Mouse (Mus musculus): ENCODE measurements around the gene Rpusd3. TPM values are rescaled to one million over a fixed set of nuclear protein-coding genes. Genes with fewer than 3 reads are reported as not detected.

Gene Rpusd3
- polyA plus RNA-seq (2012; rRNA removed) = 27.6 and 50.7 TPM in 2 replicates

DNA sequence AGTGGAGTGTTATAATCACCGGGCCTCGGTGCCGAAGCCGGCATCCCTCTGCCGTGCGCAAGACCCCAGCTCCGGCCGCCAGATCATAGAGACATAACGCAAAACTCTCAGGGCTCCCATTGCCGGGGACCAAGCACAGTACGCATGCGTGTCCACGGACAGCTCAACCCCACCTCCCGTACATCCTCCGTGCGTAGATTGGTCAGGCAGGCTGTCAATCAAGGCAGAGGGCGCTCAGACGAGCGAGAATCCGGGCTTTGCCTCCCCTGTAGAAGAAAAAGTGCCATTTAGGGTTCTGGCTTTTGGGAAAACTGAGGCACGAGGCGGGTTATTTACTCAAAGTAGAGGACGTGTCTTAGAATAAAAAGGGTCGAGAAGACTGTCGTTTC is at the start of gene Rpusd3:
TSS of gene Rpusd3 (minus strand) at position 142 of the 389 bp plus-strand sequence.
- peak; percentile 99 for DNase-seq (ENCODE audit: low read depth)
- TF ChIP-seq POLR2A (IDR thresholded peaks at IDR 0.05; ENCODE audit: borderline replicate concordance, extremely low read depth, insufficient read depth, insufficient read length, poor library complexity, severe bottlenecking) = peak; percentile 68; the same call in 1 of the 2 replicates
- no peak for TF ChIP-seq CTCF (IDR thresholded peaks at IDR 0.05; ENCODE audit: borderline replicate concordance, extremely low read depth, insufficient read depth, insufficient read length)

DNA sequence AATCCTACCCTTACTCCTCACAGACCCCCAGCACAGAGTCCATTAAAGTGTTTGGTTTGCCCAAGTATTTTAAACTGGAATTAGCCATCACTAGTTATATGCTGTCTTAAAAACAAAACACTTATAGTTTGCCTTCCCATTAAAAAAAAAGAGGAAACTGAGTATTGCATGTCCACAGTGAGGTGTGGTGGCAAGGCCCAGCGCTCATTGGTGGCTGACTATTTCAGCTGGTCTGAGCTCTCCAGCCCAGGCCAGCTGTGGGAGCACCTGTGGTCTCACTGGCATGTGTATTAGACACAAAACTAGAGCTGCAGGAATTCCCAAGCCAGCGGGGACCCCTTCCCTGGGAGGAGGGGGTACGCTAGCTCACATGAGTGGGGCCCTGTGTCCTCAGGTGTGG is 49.4 kb upstream of the Rpusd3 start:
- TF ChIP-seq POLR2A (IDR thresholded peaks at IDR 0.05; ENCODE audit: borderline replicate concordance, extremely low read depth, insufficient read depth, insufficient read length, poor library complexity, severe bottlenecking) (no peak), CTCF (IDR thresholded peaks at IDR 0.05; ENCODE audit: borderline replicate concordance, extremely low read depth, insufficient read depth, insufficient read length) (no peak)
- no peak for DNase-seq (ENCODE audit: low read depth)

DNA sequence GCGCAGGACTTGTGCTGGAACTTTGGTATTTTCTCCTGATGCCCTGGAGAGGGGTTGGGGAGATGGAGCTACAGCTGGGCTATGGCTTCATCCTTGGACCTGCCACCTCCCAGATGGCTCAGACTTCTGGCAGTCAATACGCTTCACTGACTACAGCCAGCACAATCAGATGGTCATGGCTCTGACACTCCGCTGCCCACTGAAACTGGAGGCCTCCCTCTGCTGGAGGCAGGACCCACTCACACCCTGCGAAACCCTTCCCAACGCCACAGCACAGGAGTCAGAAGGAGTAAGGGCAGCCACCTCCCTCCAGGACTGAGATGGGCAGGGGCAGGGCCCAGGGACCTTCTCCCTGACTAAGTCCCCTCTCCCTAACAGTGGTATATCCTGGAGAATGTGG is 46.5 kb upstream of the Rpusd3 start:
- TF ChIP-seq POLR2A (IDR thresholded peaks at IDR 0.05; ENCODE audit: borderline replicate concordance, extremely low read depth, insufficient read depth, insufficient read length, poor library complexity, severe bottlenecking) (no peak), CTCF (IDR thresholded peaks at IDR 0.05; ENCODE audit: borderline replicate concordance, extremely low read depth, insufficient read depth, insufficient read length) (peak; percentile 33; the same call in 1 of the 2 replicates)
- no peak for DNase-seq (ENCODE audit: low read depth)

DNA sequence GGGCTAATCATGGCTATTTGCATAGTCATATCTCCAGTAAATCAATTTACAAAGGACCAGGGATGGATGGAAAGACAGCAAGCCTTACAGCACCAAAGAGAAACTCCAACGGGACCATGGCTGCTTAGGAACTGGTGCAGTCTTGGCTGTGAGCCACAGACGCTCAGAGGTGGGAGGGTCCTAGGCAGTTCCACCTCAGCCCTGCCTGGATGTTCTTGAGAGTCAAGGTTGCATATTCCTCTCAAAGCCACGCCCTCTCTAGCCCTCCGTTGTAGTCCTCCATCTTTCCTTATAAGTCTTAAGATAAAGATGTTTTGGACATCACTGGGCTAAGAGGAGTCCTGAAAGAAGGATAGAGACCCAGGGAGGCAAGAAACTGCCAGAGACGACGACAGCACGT is 44.9 kb upstream of the Rpusd3 start:
- TF ChIP-seq CTCF (IDR thresholded peaks at IDR 0.05; ENCODE audit: borderline replicate concordance, extremely low read depth, insufficient read depth, insufficient read length) (no peak), POLR2A (IDR thresholded peaks at IDR 0.05; ENCODE audit: borderline replicate concordance, extremely low read depth, insufficient read depth, insufficient read length, poor library complexity, severe bottlenecking) (no peak)
- no peak for DNase-seq (ENCODE audit: low read depth)

DNA sequence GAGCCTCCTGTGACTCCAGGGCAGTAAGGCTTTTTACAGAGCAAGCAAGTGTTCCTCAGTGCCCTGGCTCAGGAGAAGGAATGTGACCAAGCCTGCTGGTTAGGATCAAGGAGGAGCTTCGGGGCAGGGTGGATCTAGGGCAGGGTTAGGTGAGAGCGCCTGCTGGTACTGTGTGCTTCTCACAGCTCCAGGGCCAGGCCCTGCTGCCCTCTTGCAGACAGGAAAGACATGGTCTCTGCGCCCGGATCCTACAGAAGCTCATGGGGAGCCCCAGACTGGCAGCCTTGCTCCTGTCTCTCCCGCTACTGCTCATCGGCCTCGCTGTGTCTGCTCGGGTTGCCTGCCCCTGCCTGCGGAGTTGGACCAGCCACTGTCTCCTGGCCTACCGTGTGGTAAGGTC is 39.5 kb upstream of the Rpusd3 start:
- no peak for TF ChIP-seq POLR2A (IDR thresholded peaks at IDR 0.05; ENCODE audit: borderline replicate concordance, extremely low read depth, insufficient read depth, insufficient read length, poor library complexity, severe bottlenecking)
- no peak for TF ChIP-seq CTCF (IDR thresholded peaks at IDR 0.05; ENCODE audit: borderline replicate concordance, extremely low read depth, insufficient read depth, insufficient read length)
- DNase-seq (ENCODE audit: low read depth) = no peak

DNA sequence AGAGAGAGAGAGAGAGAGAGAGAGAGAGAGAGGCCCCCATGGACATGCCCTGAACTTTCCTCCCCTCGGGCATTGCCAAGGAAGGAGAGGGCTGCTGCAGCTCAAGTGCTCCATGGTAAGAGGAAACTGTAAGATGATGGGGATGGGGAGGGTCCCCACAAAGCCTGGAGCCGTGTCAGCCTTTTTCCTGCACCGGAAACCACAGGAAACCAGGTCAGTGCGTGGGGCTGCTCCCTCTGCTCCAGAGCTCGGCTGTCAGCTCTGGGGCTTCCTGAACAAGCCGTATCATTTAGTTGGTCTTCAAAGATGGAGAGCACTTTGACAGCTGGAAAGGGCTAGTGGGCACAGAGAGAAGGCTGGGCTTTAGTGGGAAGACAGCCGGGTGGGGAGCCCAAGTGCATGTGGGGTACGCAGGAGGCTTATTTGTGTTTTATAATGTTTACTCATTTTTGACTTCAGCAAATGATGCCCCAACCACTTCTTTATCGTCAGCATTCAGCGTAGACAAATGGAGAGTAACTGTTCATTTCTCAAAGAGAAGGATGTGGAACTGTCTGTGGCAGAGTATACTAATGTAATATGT is 38.9 kb upstream of the Rpusd3 start, which contains the start of gene Il17re:
TSS of gene Il17re (plus strand) at position 533 of the 583 bp plus-strand sequence.
- TF ChIP-seq POLR2A (IDR thresholded peaks at IDR 0.05; ENCODE audit: borderline replicate concordance, extremely low read depth, insufficient read depth, insufficient read length, poor library complexity, severe bottlenecking) (no peak), CTCF (IDR thresholded peaks at IDR 0.05; ENCODE audit: borderline replicate concordance, extremely low read depth, insufficient read depth, insufficient read length) (no peak)
- no peak for DNase-seq (ENCODE audit: low read depth)

DNA sequence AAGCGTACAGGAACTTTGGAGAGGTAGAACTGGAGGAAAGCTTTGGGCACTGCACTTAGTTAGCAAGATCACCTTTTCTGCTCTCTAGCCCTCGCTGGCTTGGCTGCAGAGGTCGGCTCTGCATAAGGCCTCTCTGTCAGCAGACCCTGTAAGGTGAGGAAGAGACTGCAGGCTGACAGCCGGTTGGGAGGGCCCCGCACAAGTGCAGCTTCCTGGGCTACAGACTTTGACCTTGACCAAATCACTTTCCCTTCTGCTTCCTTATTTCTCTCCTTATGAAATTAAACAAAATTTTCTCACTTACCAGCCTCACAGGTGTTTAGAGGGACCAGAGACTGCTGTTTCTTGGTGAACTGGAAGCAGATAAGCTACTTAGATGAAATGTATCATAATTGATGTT is 35.9 kb upstream of the Rpusd3 start:
- TF ChIP-seq POLR2A (IDR thresholded peaks at IDR 0.05; ENCODE audit: borderline replicate concordance, extremely low read depth, insufficient read depth, insufficient read length, poor library complexity, severe bottlenecking) (no peak), CTCF (IDR thresholded peaks at IDR 0.05; ENCODE audit: borderline replicate concordance, extremely low read depth, insufficient read depth, insufficient read length) (no peak)
- DNase-seq (ENCODE audit: low read depth) = no peak

DNA sequence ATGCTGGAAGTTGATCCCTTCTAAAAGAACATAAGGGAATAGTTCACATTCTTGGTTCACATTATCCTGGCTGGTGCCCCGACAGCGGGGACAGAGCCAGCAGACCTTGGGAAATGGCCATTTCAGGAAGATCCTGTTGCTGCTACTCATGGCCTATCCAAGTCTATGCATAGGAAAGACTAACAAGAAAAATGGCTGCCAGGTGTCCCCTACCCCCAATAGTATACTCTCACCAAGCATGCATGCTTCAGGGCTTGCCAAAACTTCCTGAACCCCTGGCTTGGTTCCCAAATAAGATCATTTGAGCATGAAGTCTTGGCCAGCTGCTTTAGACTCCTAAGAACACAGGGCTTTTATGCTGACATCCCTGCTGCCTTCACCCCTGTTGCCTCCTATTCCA is 32.7 kb upstream of the Rpusd3 start:
- DNase-seq (ENCODE audit: low read depth) = peak; percentile 71
- no peak for TF ChIP-seq CTCF (IDR thresholded peaks at IDR 0.05; ENCODE audit: borderline replicate concordance, extremely low read depth, insufficient read depth, insufficient read length)
- no peak for TF ChIP-seq POLR2A (IDR thresholded peaks at IDR 0.05; ENCODE audit: borderline replicate concordance, extremely low read depth, insufficient read depth, insufficient read length, poor library complexity, severe bottlenecking)

DNA sequence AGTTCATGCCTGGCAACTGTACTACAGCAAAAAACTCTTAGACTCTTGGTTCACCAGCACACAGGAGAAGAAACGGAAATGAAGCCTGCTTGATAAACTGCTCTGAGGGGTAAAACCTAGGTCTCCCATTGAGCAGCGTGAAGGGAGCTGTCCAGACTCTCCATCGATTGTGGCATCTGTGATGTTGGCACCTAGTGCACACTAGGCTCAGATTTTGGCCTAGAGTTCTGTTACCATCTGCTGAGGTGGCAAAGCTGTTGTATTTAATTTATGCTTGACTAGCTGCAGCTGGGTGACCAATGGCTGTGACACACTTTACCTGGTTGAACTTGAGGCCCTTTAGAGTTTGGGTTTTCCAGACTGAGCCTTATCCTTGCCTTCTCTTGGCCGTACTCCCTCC is 28.5 kb upstream of the Rpusd3 start:
- DNase-seq (ENCODE audit: low read depth) = peak; percentile 49
- TF ChIP-seq POLR2A (IDR thresholded peaks at IDR 0.05; ENCODE audit: borderline replicate concordance, extremely low read depth, insufficient read depth, insufficient read length, poor library complexity, severe bottlenecking) = no peak
- no peak for TF ChIP-seq CTCF (IDR thresholded peaks at IDR 0.05; ENCODE audit: borderline replicate concordance, extremely low read depth, insufficient read depth, insufficient read length)

DNA sequence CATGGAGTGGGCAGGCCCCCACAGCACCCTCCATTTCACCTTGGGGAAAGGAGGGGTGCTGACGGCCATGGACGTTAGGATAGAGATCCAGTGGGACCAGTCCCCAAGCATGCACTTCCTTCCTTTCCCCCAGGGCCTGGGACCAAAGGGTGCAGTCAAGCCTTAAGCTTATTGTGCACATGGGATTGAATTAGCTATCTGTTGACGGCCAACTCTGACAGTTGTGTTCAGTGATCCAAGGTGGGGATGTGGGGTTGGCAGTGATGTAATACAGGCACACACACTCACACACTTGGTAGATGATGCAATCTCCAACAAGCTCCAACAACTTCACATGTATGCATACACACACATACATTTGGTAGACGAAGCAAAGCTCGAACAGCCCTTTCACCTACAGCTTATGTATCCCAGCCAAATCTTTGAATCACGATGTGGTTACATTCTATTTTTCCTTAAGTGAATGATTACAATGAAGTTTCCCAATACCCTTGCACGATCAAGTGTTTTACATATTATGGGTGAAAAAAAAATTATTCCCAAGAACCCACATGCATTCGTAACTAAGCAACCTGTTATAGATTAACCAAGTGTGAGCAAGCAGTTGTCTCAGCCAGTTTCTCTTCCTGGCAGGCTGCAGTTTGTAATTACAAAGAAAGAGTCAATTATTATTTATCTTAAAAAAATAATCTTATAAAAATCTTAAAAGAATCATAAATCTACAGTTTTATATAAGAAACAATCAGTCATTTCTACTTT is 25.2 kb upstream of the Rpusd3 start:
- DNase-seq (ENCODE audit: low read depth) = no peak

DNA sequence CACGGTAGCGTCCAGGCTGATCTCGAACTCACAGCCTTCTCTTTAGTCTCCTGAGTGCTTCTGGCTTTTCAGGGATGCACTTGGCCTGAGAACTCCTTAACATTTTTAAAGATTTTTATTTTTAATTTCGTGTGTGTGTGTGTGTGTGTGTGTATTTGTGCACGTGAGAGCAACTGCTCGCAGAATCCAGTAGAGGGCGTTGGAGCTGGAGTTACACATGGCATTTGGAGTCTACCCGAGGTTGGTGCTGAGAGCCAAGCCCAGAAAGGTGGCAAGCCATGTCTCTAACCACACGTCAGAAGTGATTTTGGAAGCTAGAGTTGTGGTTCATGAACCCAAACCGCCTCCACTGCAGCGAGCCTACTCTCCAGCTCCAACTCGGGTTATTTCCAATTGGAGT is 24.0 kb upstream of the Rpusd3 start:
- peak; percentile 18 for DNase-seq (ENCODE audit: low read depth)

More for the DNA sequence above, 25.2 kb upstream of the Rpusd3 start:
- TF ChIP-seq CTCF (IDR thresholded peaks at IDR 0.05; ENCODE audit: borderline replicate concordance, extremely low read depth, insufficient read depth, insufficient read length) = no peak
- no peak for TF ChIP-seq POLR2A (IDR thresholded peaks at IDR 0.05; ENCODE audit: borderline replicate concordance, extremely low read depth, insufficient read depth, insufficient read length, poor library complexity, severe bottlenecking)

More for the DNA sequence above, 24.0 kb upstream of the Rpusd3 start:
- TF ChIP-seq CTCF (IDR thresholded peaks at IDR 0.05; ENCODE audit: borderline replicate concordance, extremely low read depth, insufficient read depth, insufficient read length) (peak; percentile 13; the same call in 1 of the 2 replicates), POLR2A (IDR thresholded peaks at IDR 0.05; ENCODE audit: borderline replicate concordance, extremely low read depth, insufficient read depth, insufficient read length, poor library complexity, severe bottlenecking) (no peak)
